Mouse (Mus musculus) cerebellum, adult 2 months (tissue): ENCODE data around the gene Lrrc29. TPM values are rescaled to one million over a fixed set of nuclear protein-coding genes. Genes with fewer than 3 reads are reported as not detected.
A peak's percentile ranks its signal among the peaks of the same experiment; 100 is the strongest.

Source experiments
- DNase-seq, 2 experiments: peaks; one replicate each; pipeline ENCODE4 v3.0.0; 2021
- H3K27ac ChIP-seq: fragments of 200-500 bp; 2 replicates; pipeline ENCODE4 v1.5.1; 2012; ENCODE audit warnings: low read length, control low read depth, inconsistent platforms; ENCODE audit not compliant: insufficient read depth
- H3K27me3 ChIP-seq: fragments of 200-500 bp; 2 replicates; pipeline ENCODE4 v1.6.1; 2012; ENCODE audit warnings: inconsistent platforms, mild to moderate bottlenecking, low read length, moderate library complexity; ENCODE audit not compliant: control insufficient read depth, insufficient read depth
- H3K4me1 ChIP-seq: fragments of 200-500 bp; 2 replicates; pipeline ENCODE4 v1.6.1; 2011; ENCODE audit warnings: low read length; ENCODE audit not compliant: control insufficient read depth, insufficient read depth
- H3K4me3 ChIP-seq: fragments of 200-500 bp; replicated peaks from 2 replicates; pipeline ENCODE3; 2011; ENCODE audit warnings: mild to moderate bottlenecking, low read depth, low read length, control low read depth; ENCODE audit not compliant: insufficient read depth
- CTCF ChIP-seq: fragments of 200-500 bp; IDR thresholded peaks from 2 replicates; pipeline ENCODE4 v1.5.1; 2011; ENCODE audit warnings: low read depth, mild to moderate bottlenecking, control low read depth, low read length, moderate library complexity, borderline replicate concordance; ENCODE audit not compliant: insufficient read depth
- POLR2A ChIP-seq: fragments of 200-500 bp; IDR thresholded peaks from 2 replicates; pipeline ENCODE4 v1.6.1; 2011; ENCODE audit warnings: low read length, control low read depth, borderline replicate concordance; ENCODE audit not compliant: insufficient read depth
- WGBS: fragments of 180-500 bp; shearing (Covaris S2); methylation state at CpG from one replicate; pipeline ENCODE4 v1.1.7; 2018; 5-methylcytosine and 5-hydroxymethylcytosine counted together
- polyA plus RNA-seq: library from polyadenylated mRNA; depleted of rRNA; stranded (reverse); fragments of >200 nt; gene quantifications from 2 replicates; pipeline ENCODE4 v1.2.3, GENCODE M21; 2012; rRNA removed

Lrrc29 gene
- polyA plus RNA-seq, 1 experiment: 5.0 TPM

- WGBS: 2% methylated on average over 54 of the region's 54 CpGs
- no peak within 1 kb of the TSS for H3K27ac ChIP-seq
- peak within 1 kb of the TSS; percentile 72 for H3K4me3 ChIP-seq
- peak; percentile 65 to 70 for DNase-seq
- TF ChIP-seq CTCF: no peak
- TF ChIP-seq POLR2A: no peak
- 0 out of 2 replicates have a peak, but pooled peaks cover 3% of the 10 kb centered on the region for H3K4me1 ChIP-seq
- H3K27me3 ChIP-seq: no peaks in the 10 kb centered on the region
These were observed 61.8 kb downstream of the Lrrc29 start, which contains the start of the genes Tradd and Fbxl8 for GRCm38 (mm10) chr8:105264024-105264982. Tradd (minus strand) TSS chr8:105264609. Fbxl8 (plus strand) TSS chr8:105264648.

GRCm38 (mm10) chr8:105263244-105263912, 62.7 kb downstream of the Lrrc29 start:
- H3K27me3 ChIP-seq: no peaks in the 10 kb centered on the region
- 47% methylated on average over 16 of the region's 16 CpGs for WGBS
- H3K4me3 ChIP-seq: no peak overlapping the region
- no peak overlapping the region for H3K27ac ChIP-seq
- DNase-seq: no peak
- TF ChIP-seq CTCF (no peak), POLR2A (no peak)
- H3K4me1 ChIP-seq: 0 out of 2 replicates have a peak, but pooled peaks cover 3% of the 10 kb centered on the region

Other genes with a start within 250 kb of the Lrrc29 start
- gene Ces3b, start 242.5 kb downstream of the Lrrc29 start, polyA plus RNA-seq: not detected in 2 replicates
- gene Ces4a, start 194.5 kb downstream of the Lrrc29 start, polyA plus RNA-seq: 0.07 TPM in 1 of 2 replicates, not detected in the other
- 14.5 and 15.1 TPM in 2 replicates for gene Cbfb, start 155.6 kb downstream of the Lrrc29 start, polyA plus RNA-seq
- gene D230025D16Rik, start 101.1 kb downstream of the Lrrc29 start, polyA plus RNA-seq: 34.9 and 36.4 TPM in 2 replicates
- gene B3gnt9, start 71.1 kb downstream of the Lrrc29 start, polyA plus RNA-seq: 5.2 and 6.3 TPM in 2 replicates
- 10.3 and 12.1 TPM in 2 replicates for gene Tradd, start 61.7 kb downstream of the Lrrc29 start, polyA plus RNA-seq
- gene Fbxl8, start 61.6 kb downstream of the Lrrc29 start, polyA plus RNA-seq: 1.7 and 2.1 TPM in 2 replicates
- gene Hsf4, start 56.5 kb downstream of the Lrrc29 start, polyA plus RNA-seq: 18.4 and 24.5 TPM in 2 replicates
- 8.8 and 10.4 TPM in 2 replicates for gene Nol3, start 50.1 kb downstream of the Lrrc29 start, polyA plus RNA-seq
- 25.1 and 27.4 TPM in 2 replicates for gene 4931428F04Rik, start 36.4 kb downstream of the Lrrc29 start, polyA plus RNA-seq
- 17.0 and 20.0 TPM in 2 replicates for gene Exoc3l, start 30.2 kb downstream of the Lrrc29 start, polyA plus RNA-seq
- gene E2f4, start 28.6 kb downstream of the Lrrc29 start, polyA plus RNA-seq: 81.6 and 91.5 TPM in 2 replicates
- gene Elmo3, start 20.7 kb downstream of the Lrrc29 start, polyA plus RNA-seq: 12.4 and 15.2 TPM in 2 replicates
- gene Tmem208, start 76 bp upstream of the Lrrc29 start, polyA plus RNA-seq: 106 and 110 TPM in 2 replicates
- gene Fhod1, start 21.7 kb upstream of the Lrrc29 start, polyA plus RNA-seq: 4.0 and 4.2 TPM in 2 replicates
- gene Slc9a5, start 22.6 kb upstream of the Lrrc29 start, polyA plus RNA-seq: 51.7 and 62.0 TPM in 2 replicates
- gene Plekhg4, start 47.0 kb upstream of the Lrrc29 start, polyA plus RNA-seq: 11.0 and 13.5 TPM in 2 replicates
- 0.05 TPM in 1 of 2 replicates, not detected in the other for gene Kctd19, start 87.2 kb upstream of the Lrrc29 start, polyA plus RNA-seq
- gene Lrrc36, start 87.3 kb upstream of the Lrrc29 start, polyA plus RNA-seq: 0.65 and 1.2 TPM in 2 replicates
- 286 and 297 TPM in 2 replicates for gene Tppp3, start 145.2 kb upstream of the Lrrc29 start, polyA plus RNA-seq
- gene Zdhhc1, start 170.6 kb upstream of the Lrrc29 start, polyA plus RNA-seq: 64.7 and 67.9 TPM in 2 replicates
- 0.08 TPM in 1 of 2 replicates, not detected in the other for gene Hsd11b2, start 192.5 kb upstream of the Lrrc29 start, polyA plus RNA-seq
- gene Atp6v0d1, start 239.8 kb upstream of the Lrrc29 start, polyA plus RNA-seq: 333 and 336 TPM in 2 replicates